Mouse (Mus musculus): Measurements from ENCODE around the gene Ggta1.
"Not testable (repeated sequence)": the region's sequence is repeated elsewhere in the genome, so short reads cannot be mapped to it uniquely, and the experiment has no call there.

Ggta1 gene

GRCm38 (mm10) chr2:35463372-35464088 is 499 bp upstream of the Ggta1 start:
- in situ Hi-C loops (cut with MboI; ENCODE audit: unreplicated experiment in 2 of 2) = loop anchor here (5.0 kb wide), 1 partner anchor 34 kb away; no protein-coding TSS in a partner anchor

GRCm38 (mm10) chr2:35461971-35462787 is 852 bp downstream of the Ggta1 start:
- in situ Hi-C loops (cut with MboI; ENCODE audit: unreplicated experiment in 2 of 2) = loop anchor here (5.0 kb wide), 1 partner anchor 35 kb away; no protein-coding TSS in a partner anchor

GRCm38 (mm10) chr2:35461131-35461947 is 1.7 kb downstream of the Ggta1 start:
- in situ Hi-C loops (cut with MboI; ENCODE audit: unreplicated experiment in 2 of 2) = loop anchor here (5.0 kb wide), 1 partner anchor 36 kb away; no protein-coding TSS in a partner anchor

GRCm38 (mm10) chr2:35460378-35460880 is 2.6 kb downstream of the Ggta1 start:
- in situ Hi-C loops (cut with MboI; ENCODE audit: unreplicated experiment in 2 of 2) = loop anchor here (5.0 kb wide), 1 partner anchor 37 kb away; no protein-coding TSS in a partner anchor

- in situ Hi-C loops (cut with MboI; ENCODE audit: unreplicated experiment in 2 of 2) = no loop called here
These were observed 3.7 kb downstream of the Ggta1 start for GRCm38 (mm10) chr2:35459316-35459715.

GRCm38 (mm10) chr2:35458421-35458820 is 4.6 kb downstream of the Ggta1 start:
- in situ Hi-C loops (cut with MboI; ENCODE audit: unreplicated experiment in 2 of 2) = no loop called here

GRCm38 (mm10) chr2:35453736-35454135 is 9.3 kb downstream of the Ggta1 start:
- in situ Hi-C loops (cut with MboI; ENCODE audit: unreplicated experiment in 2 of 2) = no loop called here

GRCm38 (mm10) chr2:35452695-35453094 is 10.3 kb downstream of the Ggta1 start:
- in situ Hi-C loops (cut with MboI; ENCODE audit: unreplicated experiment in 2 of 2) = not testable (repeated sequence)

GRCm38 (mm10) chr2:35451484-35452050 is 11.5 kb downstream of the Ggta1 start:
- in situ Hi-C loops (cut with MboI; ENCODE audit: unreplicated experiment in 2 of 2) = no loop called here

GRCm38 (mm10) chr2:35450856-35451255 is 12.2 kb downstream of the Ggta1 start:
- in situ Hi-C loops (cut with MboI; ENCODE audit: unreplicated experiment in 2 of 2) = no loop called here

GRCm38 (mm10) chr2:35449687-35450622 is 13.1 kb downstream of the Ggta1 start:
- in situ Hi-C loops (cut with MboI; ENCODE audit: unreplicated experiment in 2 of 2) = loop anchor here in 1 of 2 experiments (10.0 kb wide), 1 partner anchor 55 kb away; no protein-coding TSS in a partner anchor

- in situ Hi-C loops (cut with MboI; ENCODE audit: unreplicated experiment in 2 of 2) = loop anchor here in 1 of 2 experiments (10.0 kb wide), 1 partner anchor 56 kb away; no protein-coding TSS in a partner anchor
These were observed 13.9 kb downstream of the Ggta1 start for GRCm38 (mm10) chr2:35448914-35449670.

GRCm38 (mm10) chr2:35448215-35448913 is 14.7 kb downstream of the Ggta1 start:
- in situ Hi-C loops (cut with MboI; ENCODE audit: unreplicated experiment in 2 of 2) = loop anchor here in 1 of 2 experiments (10.0 kb wide), 1 partner anchor 56 kb away; no protein-coding TSS in a partner anchor

- in situ Hi-C loops (cut with MboI; ENCODE audit: unreplicated experiment in 2 of 2) = loop anchor here in 1 of 2 experiments (10.0 kb wide), 1 partner anchor 57 kb away; no protein-coding TSS in a partner anchor
These were observed 15.6 kb downstream of the Ggta1 start for GRCm38 (mm10) chr2:35447453-35447852.

GRCm38 (mm10) chr2:35446798-35447197 is 16.2 kb downstream of the Ggta1 start:
- in situ Hi-C loops (cut with MboI; ENCODE audit: unreplicated experiment in 2 of 2) = loop anchor here in 1 of 2 experiments (10.0 kb wide), 1 partner anchor 58 kb away; no protein-coding TSS in a partner anchor

- in situ Hi-C loops (cut with MboI; ENCODE audit: unreplicated experiment in 2 of 2) = loop anchor here in 1 of 2 experiments (10.0 kb wide), 1 partner anchor 59 kb away; no protein-coding TSS in a partner anchor
These were observed 16.7 kb downstream of the Ggta1 start for GRCm38 (mm10) chr2:35446300-35446699.

- in situ Hi-C loops (cut with MboI; ENCODE audit: unreplicated experiment in 2 of 2) = loop anchor here in 1 of 2 experiments (10.0 kb wide), 1 partner anchor 59 kb away; no protein-coding TSS in a partner anchor
These were observed 17.4 kb downstream of the Ggta1 start for GRCm38 (mm10) chr2:35445610-35446009.

Data from v-Abl transformed pro-B cells (cell line).